Mouse (Mus musculus): Measurements from ENCODE around the gene Nos1ap.

The Nos1ap gene

DNA sequence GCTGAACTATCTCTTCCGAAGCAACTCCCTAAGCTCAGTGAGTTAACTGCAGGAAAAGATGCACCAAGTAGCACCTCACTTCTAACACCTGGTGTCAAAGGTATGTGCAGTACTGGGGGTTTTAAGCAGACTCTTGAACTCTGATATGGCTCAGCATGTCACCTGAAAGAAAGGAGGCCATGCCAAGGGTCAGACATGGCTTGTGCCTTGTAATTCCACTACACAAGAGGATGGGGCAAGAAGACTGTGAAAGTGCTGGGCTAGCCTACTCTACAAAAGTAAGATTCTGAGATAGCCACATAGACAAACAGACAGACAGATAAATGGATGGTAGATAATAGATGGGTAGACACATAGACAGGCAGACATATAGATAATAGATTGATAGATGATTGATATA is 87.7 kb downstream of the Nos1ap start:
- DNase-seq (ENCODE audit: low spot score): no peak

DNA sequence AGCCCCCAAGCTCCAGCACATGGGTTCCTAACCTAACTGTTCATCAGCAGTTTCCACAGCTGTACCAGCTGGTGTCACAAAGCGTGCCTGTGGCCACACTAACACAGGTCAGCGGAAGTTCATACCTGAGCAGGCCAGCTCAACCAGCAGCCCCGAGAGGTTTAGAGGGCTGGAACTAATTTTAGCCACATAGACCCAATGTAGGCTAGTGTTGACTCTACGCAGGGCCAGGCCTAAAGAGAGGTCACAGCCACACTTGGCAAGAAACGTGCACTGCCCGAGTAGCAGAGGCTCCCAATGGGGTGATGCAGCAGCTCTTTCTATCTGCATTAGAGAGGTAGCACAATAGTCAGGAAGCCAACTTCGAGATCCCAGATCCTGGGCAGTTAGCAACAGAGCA is 88.1 kb downstream of the Nos1ap start:
- no peak for DNase-seq (ENCODE audit: low spot score)

DNA sequence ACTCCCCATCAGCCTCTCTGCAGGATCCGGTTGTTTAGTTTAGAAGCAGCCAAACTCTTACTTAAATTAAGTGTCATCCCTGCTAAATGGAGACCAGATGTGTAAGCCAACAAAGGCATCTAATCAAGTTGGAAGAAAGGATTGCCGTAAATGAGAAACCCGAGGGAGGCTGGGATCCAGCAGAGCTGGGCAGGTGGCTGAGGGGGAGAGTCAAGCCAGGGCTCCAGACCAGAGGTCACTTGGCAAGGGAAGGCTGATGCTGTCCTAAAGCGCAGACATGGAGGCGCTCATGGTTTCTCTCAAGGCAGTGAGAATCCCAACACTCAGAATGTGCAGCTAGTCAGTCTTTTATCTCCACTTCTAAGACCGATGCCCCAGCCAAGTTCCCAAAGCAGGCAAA is 89.8 kb downstream of the Nos1ap start:
- DNase-seq (ENCODE audit: low spot score): no peak

DNA sequence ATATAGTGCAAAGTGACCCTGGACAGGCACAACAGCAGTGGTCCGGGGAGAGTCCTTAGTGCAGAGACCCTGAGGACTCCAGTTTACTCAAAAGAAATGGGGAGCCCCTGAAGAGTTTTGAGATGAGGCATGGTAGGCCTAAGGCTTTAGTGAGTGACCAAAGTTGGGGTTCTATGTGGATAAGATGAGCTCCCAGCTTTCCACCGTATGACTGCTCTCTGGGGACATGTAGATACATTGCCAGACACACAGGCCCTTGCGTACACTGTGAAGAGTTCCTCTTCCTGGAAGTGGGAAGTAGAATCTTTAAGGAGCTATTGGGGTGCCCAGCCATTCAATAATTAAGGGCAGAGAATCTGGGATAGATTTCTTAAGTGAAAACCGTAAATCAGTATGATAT is 90.2 kb downstream of the Nos1ap start:
- DNase-seq (ENCODE audit: low spot score): no peak

DNA sequence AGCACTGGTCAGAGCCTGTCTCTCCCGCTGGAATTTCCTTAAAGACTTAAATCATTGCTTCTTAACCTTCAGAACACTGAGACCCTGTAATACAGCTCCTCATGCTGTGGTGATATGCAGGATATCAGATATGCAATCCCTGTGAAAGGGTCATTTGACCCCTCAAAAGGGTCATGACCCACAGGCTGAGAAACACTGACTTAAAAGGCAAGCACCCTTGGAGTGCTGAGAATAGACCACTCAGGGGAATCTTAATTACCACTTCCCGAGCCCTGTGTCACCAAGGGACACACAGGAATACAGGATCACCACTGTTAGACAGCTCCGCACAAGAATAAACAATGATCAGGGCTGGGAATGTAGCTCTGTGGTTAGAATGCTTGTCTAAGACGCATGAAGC is 91.0 kb downstream of the Nos1ap start:
- no peak for DNase-seq (ENCODE audit: low spot score)

DNA sequence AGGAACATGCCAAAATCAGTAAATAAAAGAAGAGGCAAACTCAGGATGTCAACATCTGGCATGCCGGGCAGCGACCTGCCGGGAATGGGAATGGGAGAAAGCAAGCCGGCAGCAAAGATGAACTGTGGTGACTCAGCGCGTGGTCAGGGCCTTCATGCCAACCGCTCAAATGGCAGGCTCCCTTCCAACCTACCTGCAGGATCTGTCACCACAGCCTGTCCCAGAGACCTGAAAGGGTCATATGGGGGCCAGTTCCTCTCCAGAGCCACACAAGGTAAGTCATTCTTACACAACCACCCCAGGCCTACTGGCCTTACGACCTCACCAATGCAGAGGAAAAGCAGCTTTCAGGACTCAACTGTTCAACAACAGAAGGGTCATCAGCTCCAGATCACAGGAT is 93.4 kb downstream of the Nos1ap start:
- DNase-seq (ENCODE audit: low spot score): no peak

DNA sequence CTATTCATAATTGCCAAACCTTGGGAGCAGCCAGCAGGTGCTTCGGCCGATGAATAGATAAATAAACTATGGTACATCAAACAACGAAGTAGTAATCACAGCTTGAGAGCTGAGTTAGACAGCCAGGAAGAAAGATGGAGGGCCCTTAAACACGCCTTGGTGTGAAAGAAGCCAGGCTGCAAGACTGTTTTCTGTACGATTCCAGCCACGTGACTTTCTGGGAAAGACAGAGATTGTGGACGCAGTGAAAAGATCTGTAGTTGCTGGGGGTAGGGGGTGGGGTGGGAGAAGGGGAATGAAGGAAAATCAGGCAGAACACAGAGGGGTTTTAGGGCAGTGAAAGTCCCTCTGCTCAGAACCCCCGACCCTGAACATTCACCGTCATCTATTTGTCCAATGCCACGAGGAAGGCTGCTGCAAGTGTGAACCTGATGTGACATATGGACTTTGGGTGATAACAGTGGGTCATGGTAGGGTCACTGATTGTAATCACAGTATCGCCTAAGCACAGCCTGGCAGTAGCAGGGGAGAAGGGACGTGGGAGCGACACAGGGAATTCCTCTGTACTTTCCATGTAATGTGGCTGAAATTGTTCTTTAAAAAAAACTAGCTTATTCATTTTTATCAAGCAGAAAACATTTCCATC is 94.0 kb downstream of the Nos1ap start:
- DNase-seq (ENCODE audit: low spot score): no peak

DNA sequence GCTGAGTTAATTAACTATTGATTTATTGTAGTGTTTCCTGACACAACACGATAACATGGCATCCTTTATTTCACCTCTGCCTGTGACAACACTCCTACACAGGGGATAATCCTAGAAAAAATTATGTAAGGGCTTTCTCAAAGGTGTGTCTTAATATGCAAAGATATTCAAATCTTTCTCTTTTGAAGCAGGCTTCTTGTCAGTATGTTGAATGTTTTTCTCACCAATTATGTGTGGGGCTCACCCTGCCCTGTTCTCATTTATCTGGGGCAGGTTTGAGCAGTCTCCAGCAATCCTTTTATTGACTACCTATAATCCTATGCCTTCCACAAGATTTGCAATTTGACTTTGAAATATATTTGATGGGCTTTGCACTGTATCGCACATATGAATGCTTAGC is 97.1 kb downstream of the Nos1ap start:
- no peak for DNase-seq (ENCODE audit: low spot score)

DNA sequence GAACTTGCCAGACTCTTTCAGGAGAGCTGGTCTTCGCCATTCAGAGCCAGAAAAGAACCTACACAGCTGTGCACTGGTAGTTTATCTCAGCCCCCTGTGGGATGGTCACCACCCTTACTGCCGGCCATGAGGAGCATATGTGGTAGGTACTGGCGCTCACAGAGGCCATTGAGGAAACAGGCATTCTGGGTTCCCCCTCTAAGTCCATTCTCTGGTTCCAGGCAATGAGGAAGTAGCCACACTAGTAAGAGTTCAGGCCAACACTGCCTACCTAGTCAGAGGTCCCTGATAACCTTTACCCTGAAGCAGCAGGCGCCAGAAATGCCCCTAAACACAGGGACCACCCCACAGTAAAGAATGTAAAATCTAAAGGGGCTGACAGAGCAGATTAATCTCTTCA is 97.6 kb downstream of the Nos1ap start:
- no peak for DNase-seq (ENCODE audit: low spot score)

DNA sequence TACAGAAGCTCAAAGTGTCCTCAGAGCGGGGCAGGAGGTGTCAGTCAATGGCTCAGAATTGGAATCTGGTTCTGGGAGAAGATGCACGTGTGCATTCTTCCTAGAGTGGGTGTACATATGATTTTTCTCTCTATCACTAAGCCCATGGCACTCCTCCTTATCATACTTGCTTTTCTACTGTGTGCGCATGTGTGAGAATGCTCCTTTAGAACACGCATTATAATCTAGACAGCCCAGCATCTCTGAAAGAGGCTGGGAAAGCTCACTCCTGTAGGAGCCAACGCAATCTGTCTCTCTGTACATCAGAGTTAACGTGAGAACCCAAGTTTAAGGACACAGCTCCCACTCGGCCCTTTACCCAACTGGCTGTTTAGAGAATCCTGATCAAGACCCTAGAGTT is 99.7 kb downstream of the Nos1ap start:
- DNase-seq (ENCODE audit: low spot score): no peak

DNA sequence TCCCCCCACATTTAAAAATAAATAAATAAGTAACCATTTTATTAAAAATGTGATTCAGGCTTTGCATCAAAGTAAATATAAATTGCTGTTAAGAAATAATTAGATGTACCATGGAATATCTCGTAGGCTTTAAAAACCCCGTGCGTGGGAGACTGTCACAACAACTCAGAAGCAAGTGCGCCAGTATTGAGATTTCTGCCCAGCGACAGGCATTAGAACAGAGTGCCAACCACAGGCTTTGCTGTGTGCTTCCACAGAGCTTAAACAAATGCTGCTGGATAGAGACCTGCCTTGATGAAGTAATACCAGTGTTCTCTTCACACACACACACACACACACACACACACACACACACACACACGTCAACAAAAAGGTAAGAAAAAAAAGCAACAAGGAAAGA is 100.2 kb downstream of the Nos1ap start:
- DNase-seq (ENCODE audit: low spot score): no peak

DNA sequence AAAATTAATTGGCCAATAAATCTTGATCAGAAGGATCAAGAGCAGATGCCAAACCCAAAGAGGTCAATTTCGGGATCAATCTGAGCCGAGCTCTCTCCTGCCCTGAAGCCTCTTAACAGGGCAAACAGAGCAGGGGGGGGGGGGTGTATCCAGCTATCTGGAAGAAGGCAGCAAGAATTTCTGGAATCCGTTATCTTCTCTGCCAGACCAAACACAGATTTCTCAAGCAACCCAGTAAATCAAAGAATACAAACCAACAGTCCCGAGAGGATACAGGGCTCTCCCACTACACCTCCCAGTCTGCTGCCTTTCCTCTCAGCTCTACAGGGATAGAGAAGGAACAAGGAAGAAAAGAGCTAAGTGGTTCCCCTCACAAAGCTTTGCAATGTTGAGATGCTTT is 104.5 kb downstream of the Nos1ap start:
- DNase-seq (ENCODE audit: low spot score): no peak

DNA sequence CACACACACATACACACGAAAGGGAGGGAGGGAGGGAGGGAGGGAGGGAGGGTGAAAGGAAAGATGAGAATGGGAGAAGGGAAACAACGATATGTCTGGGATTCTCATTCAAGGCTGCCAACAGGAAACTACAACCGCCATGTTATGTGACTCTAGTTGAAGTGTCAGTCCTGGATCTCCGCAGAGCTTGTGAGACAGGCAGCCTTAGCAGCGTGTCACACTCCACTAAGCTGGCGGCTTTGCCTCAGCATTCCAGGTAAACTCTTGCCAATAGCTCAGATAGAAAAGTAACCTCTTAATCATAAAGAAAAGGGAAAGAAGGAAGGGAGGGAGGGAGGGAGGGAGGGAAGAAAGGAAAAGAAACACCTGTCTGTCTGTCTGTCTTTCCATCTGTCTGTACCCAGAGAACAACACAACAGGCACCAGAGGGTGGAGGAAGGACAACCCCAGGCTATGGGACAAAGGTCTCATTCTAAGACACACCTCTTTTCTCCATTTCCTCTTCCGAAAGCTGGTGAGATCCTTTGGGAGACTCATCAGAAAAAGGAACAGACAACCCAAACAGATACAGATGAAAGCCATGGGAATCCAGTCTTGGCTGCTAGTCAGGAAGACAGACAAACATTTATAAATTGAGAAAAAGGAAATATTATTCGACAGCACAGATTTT is 107.3 kb downstream of the Nos1ap start:
- DNase-seq (ENCODE audit: low spot score): no peak

DNA sequence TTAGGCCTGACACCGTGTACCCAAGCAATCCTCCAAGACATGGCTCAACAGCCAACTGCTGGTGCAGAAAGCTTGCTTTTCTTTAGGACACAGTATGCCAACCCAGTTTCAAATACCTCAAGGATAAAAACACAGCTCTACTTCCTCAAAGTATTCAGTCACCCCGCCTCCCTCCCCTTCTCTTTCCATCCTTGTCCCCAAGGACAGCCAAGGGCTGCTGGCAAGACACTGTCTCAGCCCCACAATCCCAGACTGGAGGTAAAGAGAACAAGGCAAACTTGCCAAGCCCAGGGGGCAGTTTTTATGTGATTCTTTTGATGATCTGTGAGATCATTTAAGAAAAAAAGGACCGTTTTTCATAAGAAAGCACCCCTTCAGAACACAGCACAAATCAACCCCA is 108.6 kb downstream of the Nos1ap start:
- DNase-seq (ENCODE audit: low spot score): no peak

DNA sequence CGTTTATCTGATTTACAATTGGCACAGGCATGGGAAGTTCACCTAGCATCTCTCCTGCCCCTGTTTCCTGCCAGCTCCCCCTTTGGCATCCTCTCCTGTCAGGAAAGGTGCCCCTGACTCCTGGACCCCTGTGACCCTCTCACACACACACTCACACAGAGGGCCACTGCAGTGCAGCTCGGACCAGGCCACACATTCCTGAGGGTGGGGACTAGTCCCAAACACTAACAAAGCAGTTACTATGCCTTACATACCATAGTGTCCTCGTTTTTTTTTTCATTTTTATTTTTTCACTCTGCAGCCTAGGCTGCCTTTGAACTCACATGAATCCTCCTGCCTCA is 110.2 kb downstream of the Nos1ap start:
- no peak for DNase-seq (ENCODE audit: low spot score)

DNA sequence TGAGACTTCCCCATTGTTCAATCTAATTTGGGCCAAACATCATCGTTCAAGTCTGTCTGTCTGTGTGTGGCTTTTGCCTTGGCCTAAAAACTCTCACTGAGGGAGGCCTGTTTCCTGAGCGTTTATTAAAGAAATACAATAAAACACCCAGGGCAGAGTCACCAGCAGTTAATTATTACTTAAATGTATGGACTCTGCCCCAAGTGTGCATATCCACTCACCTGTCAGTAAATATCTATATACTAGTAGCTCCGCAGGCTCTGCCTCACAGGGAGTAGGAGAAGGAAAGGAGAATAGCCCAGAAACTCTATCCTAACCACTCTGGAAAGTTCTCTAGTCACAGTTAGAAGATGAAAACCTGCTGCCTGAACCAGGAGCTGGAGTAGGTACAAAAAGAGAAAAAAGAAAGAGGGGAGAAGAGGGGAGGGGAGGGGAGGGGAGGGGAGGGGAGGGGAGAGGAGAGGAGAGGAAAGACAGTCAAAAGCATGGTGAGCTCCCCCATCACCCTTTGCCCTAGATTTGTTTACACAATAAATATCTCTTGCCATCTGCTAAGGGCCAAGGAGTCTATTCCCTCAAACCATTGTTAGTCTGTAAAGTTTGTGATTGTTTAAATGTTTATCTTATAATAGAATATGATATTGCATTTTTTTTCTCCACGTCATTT is 110.7 kb downstream of the Nos1ap start:
- no peak for DNase-seq (ENCODE audit: low spot score)

DNA sequence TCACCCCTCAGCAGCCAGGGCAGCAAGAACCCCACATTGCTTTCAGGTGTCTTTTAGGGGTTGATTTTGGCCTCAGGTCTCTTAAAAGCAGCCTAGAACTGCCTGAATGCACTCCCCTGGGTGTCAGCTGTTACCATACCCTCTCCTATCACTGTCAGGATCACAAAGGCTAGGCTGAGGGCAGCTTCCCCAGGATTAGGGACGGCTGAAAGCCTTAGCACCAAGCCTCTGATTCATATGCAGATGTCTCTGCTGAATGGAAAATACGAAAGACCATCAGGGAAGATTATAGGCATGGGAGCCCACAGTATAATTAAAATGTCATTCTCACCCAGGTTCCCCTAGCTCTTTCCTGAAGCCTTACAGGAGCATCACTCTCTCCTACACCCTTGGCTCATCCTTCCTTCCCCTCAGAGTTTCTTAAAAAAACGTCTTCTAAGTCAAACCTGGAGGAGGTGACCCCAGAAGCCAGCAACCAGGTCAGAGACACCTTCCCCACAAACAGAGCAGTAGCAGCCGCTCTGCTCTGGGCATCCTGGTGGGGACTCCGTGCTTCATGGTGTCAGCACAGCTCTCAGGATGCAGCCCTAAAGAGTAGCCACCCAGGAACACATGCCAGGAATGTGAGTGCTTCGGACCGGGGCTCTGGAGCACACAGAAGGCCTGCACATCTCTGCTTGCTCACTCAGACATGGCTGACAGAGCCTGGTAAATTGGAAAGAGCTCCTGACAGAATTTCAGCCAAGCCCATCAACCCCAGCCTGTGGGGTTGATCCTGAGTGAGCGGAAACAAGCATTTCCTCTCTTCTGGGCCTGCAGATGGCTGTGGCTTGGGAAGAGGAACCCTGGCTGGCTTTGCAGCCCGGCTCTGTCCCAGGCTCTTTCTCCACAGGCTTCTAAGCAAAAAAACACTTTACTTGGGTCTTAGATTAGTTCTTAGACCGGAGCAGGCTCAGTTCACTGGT is 111.7 kb downstream of the Nos1ap start:
- no peak for DNase-seq (ENCODE audit: low spot score)

DNA sequence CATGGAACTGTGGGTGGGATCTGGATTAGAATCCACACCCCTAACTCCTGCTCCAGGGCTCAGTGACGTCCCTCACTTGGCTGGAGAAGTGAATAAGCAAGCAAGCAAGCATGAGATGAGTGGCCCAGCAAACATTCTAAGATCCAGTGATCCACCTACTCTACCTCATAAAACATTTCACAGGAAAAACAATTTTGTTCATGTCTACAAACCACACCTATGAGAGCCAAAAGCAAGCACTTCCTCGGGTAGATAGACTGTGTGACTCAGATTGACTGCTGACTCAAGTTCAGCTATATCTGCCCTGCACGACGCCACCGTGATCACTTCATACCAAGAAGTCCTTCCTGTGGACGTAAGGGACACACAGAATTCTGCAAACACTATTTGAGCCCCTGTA is 116.2 kb downstream of the Nos1ap start:
- DNase-seq (ENCODE audit: low spot score): no peak

DNA sequence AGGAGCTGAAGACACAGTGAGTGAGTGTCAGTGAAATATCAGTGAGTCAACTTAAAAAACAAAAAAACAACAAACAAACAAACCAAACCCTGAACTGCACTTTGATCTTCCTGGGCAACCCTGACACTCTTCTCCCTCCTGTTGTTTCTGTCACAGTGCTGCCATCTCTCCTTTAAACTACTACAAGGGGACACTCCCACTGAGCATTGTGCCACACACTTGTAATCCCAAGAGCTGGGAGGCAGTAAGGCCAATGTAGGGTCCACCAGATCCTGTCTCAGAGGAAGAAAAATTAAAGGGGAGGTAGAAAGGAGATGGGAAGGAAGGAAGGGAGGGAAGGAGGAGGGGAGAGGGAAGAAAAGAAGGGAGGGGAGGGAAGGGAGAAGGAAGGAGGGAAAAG is 116.8 kb downstream of the Nos1ap start:
- no peak for DNase-seq (ENCODE audit: low spot score)

DNA sequence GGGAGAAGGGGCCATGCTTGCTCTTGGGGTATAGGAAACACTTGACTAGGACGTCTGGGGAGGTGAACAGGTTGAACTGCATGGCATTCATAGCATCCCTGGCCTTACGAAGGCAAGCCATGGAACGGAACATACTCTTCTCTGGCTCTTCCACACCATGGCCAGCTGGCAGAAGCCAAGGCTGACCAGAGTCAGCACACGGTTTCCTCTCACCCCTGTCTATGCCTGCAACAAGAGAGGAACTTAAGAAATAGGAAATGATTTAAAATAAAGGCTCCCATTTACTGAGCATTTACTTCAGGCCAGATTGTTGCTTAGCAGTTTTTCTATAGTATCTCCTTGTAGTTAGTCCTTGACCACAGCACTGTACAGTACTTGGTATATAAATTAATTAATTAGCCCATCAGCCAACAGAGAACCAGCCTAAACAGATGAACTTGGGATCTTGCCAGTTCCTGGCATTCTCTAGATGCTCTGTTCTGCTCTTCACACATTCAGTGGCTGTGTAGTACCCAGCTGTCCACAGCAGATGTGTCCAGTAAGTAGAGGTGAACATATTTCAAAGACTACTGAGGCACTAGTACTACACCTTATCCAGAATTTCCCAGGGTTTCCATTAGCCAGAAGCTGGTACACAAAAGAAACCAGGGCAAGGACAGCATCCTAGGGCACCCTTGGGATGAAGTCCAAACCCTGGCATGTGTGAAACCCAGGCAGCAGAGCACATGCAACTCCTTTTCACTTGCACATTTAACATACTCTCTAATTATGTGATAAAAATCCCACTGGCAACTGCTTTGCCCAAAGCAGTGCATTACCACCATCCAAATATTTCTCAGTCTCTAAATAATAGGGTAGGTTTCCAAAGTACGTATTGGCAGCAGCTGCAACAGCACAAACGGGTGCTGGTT is 123.3 kb downstream of the Nos1ap start:
- DNase-seq (ENCODE audit: low spot score): no peak

DNA sequence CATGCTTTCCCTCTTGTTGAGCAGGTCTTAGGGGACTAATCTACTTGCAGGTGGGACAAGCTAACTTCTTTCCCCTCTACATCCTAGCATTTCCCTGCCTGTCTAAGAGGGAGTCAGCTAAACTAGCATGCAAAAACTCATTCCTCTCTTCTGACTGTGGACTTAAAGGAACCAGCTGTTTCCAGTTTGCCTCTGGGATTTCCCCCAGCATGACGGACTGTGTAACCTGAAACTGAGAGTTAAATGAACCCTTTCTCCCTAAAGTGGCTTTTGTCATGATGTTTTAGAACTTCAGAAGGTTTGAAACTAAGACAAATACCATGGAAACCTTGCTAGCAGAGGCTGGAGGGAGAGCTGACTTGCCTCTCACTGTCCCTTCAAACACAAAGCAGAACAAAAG is 127.5 kb downstream of the Nos1ap start:
- no peak for DNase-seq (ENCODE audit: low spot score)
